Mouse (Mus musculus) embryonic facial prominence, embryonic 12.5 days (tissue): Measurements from ENCODE around the gene Aunip. TPM values are rescaled to one million over a fixed set of nuclear protein-coding genes. Genes with fewer than 3 reads are reported as not detected.

Source experiments
- ATAC-seq: fragments of 200-750 bp; cut with Nextera tagmentation; 2 replicates; pipeline ENCODE4 v1.8.0; 2017; ENCODE audit not compliant: insufficient number of reproducible peaks, insufficient read depth, low FRiP score, low TSS enrichment
- H3K27ac ChIP-seq: fragments of 300-500 bp; sonication (generic); 2 replicates; pipeline ENCODE4 v1.5.1; 2016; ENCODE audit warnings: mild to moderate bottlenecking
- H3K27me3 ChIP-seq: fragments of 300-500 bp; sonication (generic); 2 replicates; pipeline ENCODE4 v1.6.1; 2016; ENCODE audit warnings: mild to moderate bottlenecking, moderate library complexity
- H3K36me3 ChIP-seq: fragments of 300-500 bp; sonication (generic); 2 replicates; pipeline ENCODE4 v1.6.1; 2016; ENCODE audit warnings: mild to moderate bottlenecking
- H3K4me1 ChIP-seq: fragments of 300-500 bp; sonication (generic); 2 replicates; pipeline ENCODE4 v1.6.1; 2016
- H3K4me2 ChIP-seq: fragments of 300-500 bp; sonication (generic); replicated peaks from 2 replicates; pipeline ENCODE4 v1.6.1; 2016; ENCODE audit warnings: mild to moderate bottlenecking, moderate library complexity
- H3K4me3 ChIP-seq: fragments of 300-500 bp; sonication (generic); 2 replicates; pipeline ENCODE4 v1.5.1; 2016; ENCODE audit warnings: mild to moderate bottlenecking
- H3K9ac ChIP-seq: fragments of 300-500 bp; sonication (generic); 2 replicates; pipeline ENCODE4 v1.6.1; 2016; ENCODE audit warnings: mild to moderate bottlenecking, moderate library complexity
- H3K9me3 ChIP-seq: fragments of 300-500 bp; sonication (generic); 2 replicates; pipeline ENCODE4 v1.6.1; 2016; ENCODE audit warnings: mild to moderate bottlenecking, moderate library complexity
- WGBS: fragments of 180-500 bp; shearing (Covaris S2); methylation state at CpG from one replicate; pipeline ENCODE4 v1.1.7; 2016; 5-methylcytosine and 5-hydroxymethylcytosine counted together
- polyA plus RNA-seq: library from polyadenylated mRNA; unstranded; fragments of >200 nt; fragmentation: Nextera tagmentation; extraction: Ambion mirVana; gene quantifications from 2 replicates; pipeline ENCODE4 v1.2.1, GENCODE M21; 2016

Gene Aunip
- polyA plus RNA-seq, 1 experiment from 2014 or later: 13.1 TPM

- Histone ChIP-seq H3K4me2 (no peak overlapping the region), H3K36me3 (peaks cover 86% of the 10 kb centered on the region), H3K9me3 (no peaks in the 10 kb centered on the region)
These were observed 31.9 kb downstream of the Aunip start for GRCm38 (mm10) chr4:134542726-134543125.

GRCm38 (mm10) chr4:134543261-134543660 is 32.5 kb downstream of the Aunip start:
- no peak overlapping the region; the same call in 1 of the 2 replicates for H3K9ac ChIP-seq
- no peak overlapping the region for H3K4me2 ChIP-seq
- H3K4me3 ChIP-seq: no peak overlapping the region
- no peak overlapping the region for H3K27ac ChIP-seq
- WGBS: 5% methylated on average over 5 of the region's 5 CpGs
- H3K9me3 ChIP-seq: no peaks in the 10 kb centered on the region
- H3K36me3 ChIP-seq: peaks cover 86% of the 10 kb centered on the region
- no peaks in the 10 kb centered on the region for H3K27me3 ChIP-seq
- H3K4me1 ChIP-seq: peaks cover 9% of the 10 kb centered on the region; the same call in 1 of the 2 replicates
- ATAC-seq: peak; percentile 9; the same call in 1 of the 2 replicates

More at GRCm38 (mm10) chr4:134542726-134543125, 31.9 kb downstream of the Aunip start:
- ATAC-seq: no peak
- no peak overlapping the region for H3K27ac ChIP-seq
- H3K27me3 ChIP-seq: no peaks in the 10 kb centered on the region
- peaks cover 8% of the 10 kb centered on the region; the same call in 1 of the 2 replicates for H3K4me1 ChIP-seq
- no peak overlapping the region for H3K4me3 ChIP-seq
- WGBS: 93% methylated on average over 9 of the region's 9 CpGs
- no peak overlapping the region; the same call in 1 of the 2 replicates for H3K9ac ChIP-seq

- no peak for ATAC-seq
- H3K27ac ChIP-seq: no peak overlapping the region
These were observed 36.3 kb downstream of the Aunip start for GRCm38 (mm10) chr4:134546814-134547705.

GRCm38 (mm10) chr4:134548169-134548938 is 37.6 kb downstream of the Aunip start:
- no peak overlapping the region for H3K9ac ChIP-seq
- WGBS: 74% methylated on average over 18 of the region's 18 CpGs
- no peak overlapping the region for H3K27ac ChIP-seq
- H3K4me2 ChIP-seq: no peak overlapping the region
- H3K9me3 ChIP-seq: peaks cover 8% of the 10 kb centered on the region; the same call in 1 of the 2 replicates
- H3K36me3 ChIP-seq: peaks cover 62% of the 10 kb centered on the region
- H3K4me1 ChIP-seq: peaks cover 14% of the 10 kb centered on the region
- H3K4me3 ChIP-seq: no peak overlapping the region
- ATAC-seq: no peak
- H3K27me3 ChIP-seq: no peaks in the 10 kb centered on the region

More at GRCm38 (mm10) chr4:134546814-134547705, 36.3 kb downstream of the Aunip start:
- H3K36me3 ChIP-seq: peaks cover 73% of the 10 kb centered on the region
- H3K4me3 ChIP-seq: no peak overlapping the region
- H3K9ac ChIP-seq: no peak overlapping the region; the same call in 1 of the 2 replicates
- no peak overlapping the region for H3K4me2 ChIP-seq
- H3K27me3 ChIP-seq: no peaks in the 10 kb centered on the region
- H3K9me3 ChIP-seq: peaks cover 8% of the 10 kb centered on the region; the same call in 1 of the 2 replicates
- H3K4me1 ChIP-seq: peaks cover 9% of the 10 kb centered on the region; the same call in 1 of the 2 replicates
- WGBS: 63% methylated on average over 9 of the region's 9 CpGs

- WGBS: 97% methylated on average over 8 of the region's 8 CpGs
- H3K36me3 ChIP-seq: peaks cover 51% of the 10 kb centered on the region
These were observed 39.1 kb downstream of the Aunip start for GRCm38 (mm10) chr4:134549899-134550298.

GRCm38 (mm10) chr4:134551494-134552316 is 40.9 kb downstream of the Aunip start, which contains the start of gene Selenon:
TSS of gene Selenon (minus strand) at chr4:134552166.
- under 1% methylated on average over 46 of the region's 67 CpGs for WGBS
- ATAC-seq: peak; percentile 61; the same call in 1 of the 2 replicates

More at GRCm38 (mm10) chr4:134549899-134550298, 39.1 kb downstream of the Aunip start:
- no peak for ATAC-seq
- no peak overlapping the region for H3K4me2 ChIP-seq
- H3K4me3 ChIP-seq: no peak overlapping the region
- no peak overlapping the region for H3K9ac ChIP-seq
- H3K9me3 ChIP-seq: peaks cover 8% of the 10 kb centered on the region; the same call in 1 of the 2 replicates
- H3K27me3 ChIP-seq: no peaks in the 10 kb centered on the region
- peaks cover 14% of the 10 kb centered on the region for H3K4me1 ChIP-seq
- H3K27ac ChIP-seq: no peak overlapping the region

GRCm38 (mm10) chr4:134553631-134554030 is 42.8 kb downstream of the Aunip start:
- no peak overlapping the region for H3K4me3 ChIP-seq
- no peak overlapping the region for H3K27ac ChIP-seq
- H3K4me1 ChIP-seq: peaks cover 14% of the 10 kb centered on the region
- no peak overlapping the region for H3K4me2 ChIP-seq
- 83% methylated on average over 1 of the region's 1 CpGs for WGBS
- ATAC-seq: no peak
- H3K27me3 ChIP-seq: no peaks in the 10 kb centered on the region
- peaks cover 8% of the 10 kb centered on the region; the same call in 1 of the 2 replicates for H3K9me3 ChIP-seq
- H3K9ac ChIP-seq: no peak overlapping the region
- H3K36me3 ChIP-seq: peaks cover 22% of the 10 kb centered on the region

More at GRCm38 (mm10) chr4:134551494-134552316, 40.9 kb downstream of the Aunip start, which contains the start of gene Selenon:
- Histone ChIP-seq H3K9me3 (peaks cover 8% of the 10 kb centered on the region; the same call in 1 of the 2 replicates), H3K27me3 (no peaks in the 10 kb centered on the region), H3K9ac (peak within 1 kb of the TSS; percentile 91), H3K4me1 (peaks cover 14% of the 10 kb centered on the region), H3K27ac (peak within 1 kb of the TSS; percentile 85), H3K36me3 (peaks cover 33% of the 10 kb centered on the region), H3K4me2 (peak within 1 kb of the TSS; percentile 63), H3K4me3 (peak within 1 kb of the TSS; percentile 76)

- no peak overlapping the region for H3K4me3 ChIP-seq
- no peaks in the 10 kb centered on the region for H3K36me3 ChIP-seq
- no peak overlapping the region for H3K9ac ChIP-seq
- H3K27me3 ChIP-seq: no peaks in the 10 kb centered on the region
- H3K4me1 ChIP-seq: peaks cover 17% of the 10 kb centered on the region
- H3K27ac ChIP-seq: no peak overlapping the region
- H3K4me2 ChIP-seq: no peak overlapping the region
- WGBS: 72% methylated on average over 8 of the region's 8 CpGs
- no peaks in the 10 kb centered on the region for H3K9me3 ChIP-seq
- ATAC-seq: no peak
These were observed 45.3 kb downstream of the Aunip start for GRCm38 (mm10) chr4:134555956-134556580.

- Histone ChIP-seq H3K4me3 (no peak overlapping the region), H3K36me3 (0 out of 2 replicates have a peak, but pooled peaks cover 2% of the 10 kb centered on the region), H3K4me1 (peaks cover 13% of the 10 kb centered on the region), H3K9me3 (no peaks in the 10 kb centered on the region), H3K9ac (no peak overlapping the region), H3K27me3 (no peaks in the 10 kb centered on the region), H3K27ac (peak overlapping the region; percentile 54; the same call in 1 of the 2 replicates), H3K4me2 (no peak overlapping the region)
- 17% methylated on average over 16 of the region's 16 CpGs for WGBS
- ATAC-seq: no peak
These were observed 46.9 kb downstream of the Aunip start for GRCm38 (mm10) chr4:134557626-134558249.

GRCm38 (mm10) chr4:134558570-134559113 is 47.8 kb downstream of the Aunip start:
- no peaks in the 10 kb centered on the region for H3K27me3 ChIP-seq
- H3K27ac ChIP-seq: peak overlapping the region; percentile 41; the same call in 1 of the 2 replicates
- ATAC-seq: no peak
- 34% methylated on average over 9 of the region's 9 CpGs for WGBS
- peaks cover 13% of the 10 kb centered on the region for H3K4me1 ChIP-seq
- no peak overlapping the region for H3K4me2 ChIP-seq
- no peak overlapping the region for H3K9ac ChIP-seq
- H3K9me3 ChIP-seq: no peaks in the 10 kb centered on the region
- H3K36me3 ChIP-seq: 0 out of 2 replicates have a peak, but pooled peaks cover 2% of the 10 kb centered on the region
- H3K4me3 ChIP-seq: no peak overlapping the region
